14 mouse cellular contexts compared by ENCODE assay signal in the genomic region with DNA sequence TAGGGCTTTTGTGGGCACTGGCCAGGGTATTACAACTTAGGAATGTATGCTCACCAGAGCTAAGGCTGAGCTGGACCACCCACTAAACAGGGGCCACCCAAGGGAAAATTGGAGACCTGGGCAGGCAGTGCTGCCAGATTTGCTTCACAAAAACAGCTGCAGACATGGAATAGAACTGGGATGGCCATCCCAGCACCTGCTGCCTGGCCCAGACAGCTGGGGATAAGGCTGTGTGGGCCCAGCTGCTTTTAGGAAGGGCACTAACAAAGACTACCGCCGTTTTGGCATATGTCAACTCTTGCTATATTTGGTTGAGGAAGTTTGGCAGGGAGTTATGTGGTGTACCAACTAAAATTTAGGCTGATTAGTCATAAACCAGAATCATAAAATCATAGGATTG.
A peak's percentile ranks its signal among the peaks of the same experiment; 100 is the strongest.
DNase-seq lines count a peak whose midpoint lies in the region; ATAC-seq lines count a peak whose summit lies in the region.
"Had no signal": no experiment of that assay in that cellular context is flagged by ENCODE, and none has a peak within 500 bp of the region (broad histone marks: within the 10 kb centered on the region; RNA-seq: fewer than 3 reads in every experiment).

No protein-coding gene starts in this region.

- DNase-seq in heart, adult 11 months, result peak; percentile 94
- peak; percentile 43 for DNase-seq in 3T3-L1 (ENCODE audit: low read depth, low spot score)
- DNase-seq in urinary bladder, postnatal 4 days (ENCODE audit: low spot score in 2 of 2), result no peak
- DNase-seq in right cerebral cortex, adult 18-20 months, result no peak
- DNase-seq: cerebellum, adult 8-10 months; layer of hippocampus, postnatal 36 days; lung, adult 2 months; thymus, postnatal 36 days had no signal

- WGBS in heart, embryonic 11.5 days (ENCODE audit: insufficient replicate concordance), result 77% methylated on average over 2 of the region's 2 CpGs
- WGBS in embryonic facial prominence, embryonic 12.5 days, result 56% methylated on average over 2 of the region's 2 CpGs
- 42% methylated on average over 2 of the region's 2 CpGs for WGBS in limb, embryonic 12.5 days
- WGBS in intestine, embryonic 16.5 days, result 58% methylated on average over 2 of the region's 2 CpGs

- H3K4me2 ChIP-seq in heart, embryonic 11.5 days, result no peak overlapping the region
- no peak overlapping the region for H3K4me2 ChIP-seq in embryonic facial prominence, embryonic 12.5 days (replicated peaks)
- H3K4me2 ChIP-seq in limb, embryonic 12.5 days, result no peak overlapping the region
- no peak overlapping the region for H3K4me2 ChIP-seq in intestine, embryonic 16.5 days (ENCODE audit: low read depth, low read length)

- no peak overlapping the region for H3K27ac ChIP-seq in heart, embryonic 11.5 days (ENCODE audit: low read depth, low read length)
- no peak overlapping the region for H3K27ac ChIP-seq in embryonic facial prominence, embryonic 12.5 days
- no peak overlapping the region for H3K27ac ChIP-seq in limb, embryonic 12.5 days
- no peak overlapping the region for H3K27ac ChIP-seq in intestine, embryonic 16.5 days (ENCODE audit: low read length)

- H3K36me3 ChIP-seq in heart, embryonic 11.5 days (ENCODE audit: control insufficient read depth, insufficient read depth, low read length), result no peaks in the 10 kb centered on the region
- no peaks in the 10 kb centered on the region for H3K36me3 ChIP-seq in embryonic facial prominence, embryonic 12.5 days
- no peaks in the 10 kb centered on the region for H3K36me3 ChIP-seq in limb, embryonic 12.5 days
- no peaks in the 10 kb centered on the region for H3K36me3 ChIP-seq in intestine, embryonic 16.5 days (ENCODE audit: control insufficient read depth, insufficient read depth, low read length)

- ATAC-seq in heart, embryonic 11.5 days (replicated peaks; ENCODE audit: insufficient number of reproducible peaks, low FRiP score, low TSS enrichment), result no peak
- ATAC-seq in embryonic facial prominence, embryonic 12.5 days (ENCODE audit: insufficient number of reproducible peaks, insufficient read depth, low FRiP score, low TSS enrichment), result 0 out of 2 replicates have a peak, but pooled peaks have one; percentile 6
- peak; percentile 80 for ATAC-seq in limb, embryonic 12.5 days (ENCODE audit: insufficient number of reproducible peaks, insufficient read depth, low FRiP score, low TSS enrichment, low read depth)
- no peak for ATAC-seq in intestine, embryonic 16.5 days
- ATAC-seq: forebrain, embryonic 14.5 days; inflammation-experienced regulatory T-cells, adult 6 months had no signal

- H3K9me3 ChIP-seq in heart, embryonic 11.5 days (replicated peaks; ENCODE audit: control insufficient read depth, low read length), result no peaks in the 10 kb centered on the region
- no peaks in the 10 kb centered on the region for H3K9me3 ChIP-seq in embryonic facial prominence, embryonic 12.5 days
- H3K9me3 ChIP-seq in limb, embryonic 12.5 days, result no peaks in the 10 kb centered on the region
- H3K9me3 ChIP-seq in intestine, embryonic 16.5 days (ENCODE audit: control insufficient read depth, low read length), result no peaks in the 10 kb centered on the region

- no peaks in the 10 kb centered on the region for H3K4me1 ChIP-seq in heart, embryonic 11.5 days (ENCODE audit: control insufficient read depth, insufficient read depth, low read length)
- no peaks in the 10 kb centered on the region for H3K4me1 ChIP-seq in embryonic facial prominence, embryonic 12.5 days
- no peaks in the 10 kb centered on the region for H3K4me1 ChIP-seq in limb, embryonic 12.5 days (replicated peaks)
- H3K4me1 ChIP-seq in intestine, embryonic 16.5 days (ENCODE audit: control insufficient read depth, insufficient read depth, low read length), result no peaks in the 10 kb centered on the region

- no peaks in the 10 kb centered on the region for H3K27me3 ChIP-seq in heart, embryonic 11.5 days (ENCODE audit: control insufficient read depth, insufficient read depth, low read length)
- no peaks in the 10 kb centered on the region for H3K27me3 ChIP-seq in embryonic facial prominence, embryonic 12.5 days
- no peaks in the 10 kb centered on the region for H3K27me3 ChIP-seq in limb, embryonic 12.5 days
- no peaks in the 10 kb centered on the region for H3K27me3 ChIP-seq in intestine, embryonic 16.5 days (replicated peaks; ENCODE audit: control insufficient read depth, insufficient read depth, low read length)

- H3K4me3 ChIP-seq in heart, embryonic 11.5 days (ENCODE audit: low read depth, low read length), result no peak overlapping the region
- H3K4me3 ChIP-seq in embryonic facial prominence, embryonic 12.5 days, result no peak overlapping the region
- H3K4me3 ChIP-seq in limb, embryonic 12.5 days (replicated peaks), result no peak overlapping the region
- H3K4me3 ChIP-seq in intestine, embryonic 16.5 days (ENCODE audit: low read length), result no peak overlapping the region

- no peak overlapping the region for H3K9ac ChIP-seq in heart, embryonic 11.5 days (ENCODE audit: low read depth, low read length)
- H3K9ac ChIP-seq in embryonic facial prominence, embryonic 12.5 days, result no peak overlapping the region; the same call in 1 of the 2 replicates
- no peak overlapping the region for H3K9ac ChIP-seq in limb, embryonic 12.5 days (replicated peaks)
- H3K9ac ChIP-seq in intestine, embryonic 16.5 days (ENCODE audit: low read depth, low read length), result no peak overlapping the region

Comparison
In these comparisons a context has a peak if more than half of its experiments do, and no peak if none do; other contexts are left out.
1. DNase-seq: peak in heart, adult 11 months (single experiment) and 3T3-L1 (single experiment); none in urinary bladder, postnatal 4 days (0 of 2) and right cerebral cortex, adult 18-20 months (single experiment).
2. ATAC-seq: peak in embryonic facial prominence, embryonic 12.5 days (single experiment) and limb, embryonic 12.5 days (single experiment); none in heart, embryonic 11.5 days (single experiment) and intestine, embryonic 16.5 days (single experiment).